Mouse (Mus musculus) heart, postnatal 0 days (tissue): ENCODE measurements around the gene Mterf4. TPM values are rescaled to one million over a fixed set of nuclear protein-coding genes. Genes with fewer than 3 reads are reported as not detected.
A peak's percentile ranks its signal among the peaks of the same experiment; 100 is the strongest.

Experiments used
- ATAC-seq: fragments of 200-750 bp; cut with Nextera tagmentation; 2 replicates; pipeline ENCODE4 v1.8.0; 2017; ENCODE audit warnings: low read depth, moderate number of reproducible peaks, moderate library complexity; ENCODE audit not compliant: insufficient read depth
- DNase-seq: peaks from one replicate; pipeline ENCODE4 v3.0.0-alpha.2; 2016; ENCODE audit warnings: low spot score
- H3K27ac ChIP-seq: fragments of 300-500 bp; sonication (generic); 2 replicates; pipeline ENCODE4 v1.5.1; 2014; ENCODE audit warnings: low read depth, mild to moderate bottlenecking
- H3K27me3 ChIP-seq: fragments of 300-500 bp; sonication (generic); 2 replicates; pipeline ENCODE4 v1.6.1; 2014; ENCODE audit warnings: low read length, mixed read lengths; ENCODE audit not compliant: control insufficient read depth, insufficient read depth
- H3K36me3 ChIP-seq: fragments of 300-500 bp; sonication (generic); replicated peaks from 2 replicates; pipeline ENCODE4 v1.6.1; 2014; ENCODE audit warnings: low read length, mixed read lengths; ENCODE audit not compliant: control insufficient read depth, insufficient read depth
- H3K4me1 ChIP-seq: fragments of 300-500 bp; sonication (generic); 2 replicates; pipeline ENCODE4 v1.6.1; 2014; ENCODE audit warnings: antibody characterized with exemption; ENCODE audit not compliant: control insufficient read depth, insufficient read depth
- H3K4me2 ChIP-seq: fragments of 300-500 bp; sonication (generic); 2 replicates; pipeline ENCODE4 v1.6.1; 2014; ENCODE audit warnings: low read depth, mild to moderate bottlenecking, low read length, moderate library complexity
- H3K4me3 ChIP-seq: fragments of 300-500 bp; sonication (generic); 2 replicates; pipeline ENCODE4 v1.5.1; 2014; ENCODE audit warnings: low read depth, low read length
- H3K9ac ChIP-seq: fragments of 300-500 bp; sonication (generic); replicated peaks from 2 replicates; pipeline ENCODE4 v1.6.1; 2014; ENCODE audit warnings: low read depth, low read length, mixed read lengths
- H3K9me3 ChIP-seq: fragments of 300-500 bp; sonication (generic); replicated peaks from 2 replicates; pipeline ENCODE4 v1.6.1; 2016; ENCODE audit warnings: low read length; ENCODE audit not compliant: control insufficient read depth
- CTCF ChIP-seq: IDR thresholded peaks from 2 replicates; pipeline ENCODE4 v1.5.1; 2016; ENCODE audit warnings: antibody characterized with exemption, control low read depth, low read depth
- EP300 ChIP-seq: IDR thresholded peaks from 2 replicates; pipeline ENCODE4 v1.6.1; 2016; ENCODE audit warnings: antibody characterized with exemption, low read depth
- WGBS: fragments of 180-500 bp; shearing (Covaris S2); extraction: QIAGEN DNeasy Blood & Tissue Kit; methylation state at CpG from one replicate; pipeline ENCODE4 v1.1.7; 2014; 5-methylcytosine and 5-hydroxymethylcytosine counted together
- polyA plus RNA-seq: library from polyadenylated mRNA; unstranded; fragments of >200 nt; fragmentation: Nextera tagmentation; extraction: Ambion mirVana; gene quantifications from 2 replicates; pipeline ENCODE4 v1.2.1, GENCODE M21; 2015
- total RNA-seq: library from RNA; depleted of rRNA; stranded (reverse); fragments of >200 nt; gene quantifications from 2 replicates; pipeline ENCODE4 v1.2.3, GENCODE M21; 2014; ENCODE audit warnings: low replicate concordance; rRNA removed

The Mterf4 gene
- total RNA-seq: 17.4 and 25.9 TPM in 2 replicates
- 17.8 and 20.9 TPM in 2 replicates for polyA plus RNA-seq

DNA sequence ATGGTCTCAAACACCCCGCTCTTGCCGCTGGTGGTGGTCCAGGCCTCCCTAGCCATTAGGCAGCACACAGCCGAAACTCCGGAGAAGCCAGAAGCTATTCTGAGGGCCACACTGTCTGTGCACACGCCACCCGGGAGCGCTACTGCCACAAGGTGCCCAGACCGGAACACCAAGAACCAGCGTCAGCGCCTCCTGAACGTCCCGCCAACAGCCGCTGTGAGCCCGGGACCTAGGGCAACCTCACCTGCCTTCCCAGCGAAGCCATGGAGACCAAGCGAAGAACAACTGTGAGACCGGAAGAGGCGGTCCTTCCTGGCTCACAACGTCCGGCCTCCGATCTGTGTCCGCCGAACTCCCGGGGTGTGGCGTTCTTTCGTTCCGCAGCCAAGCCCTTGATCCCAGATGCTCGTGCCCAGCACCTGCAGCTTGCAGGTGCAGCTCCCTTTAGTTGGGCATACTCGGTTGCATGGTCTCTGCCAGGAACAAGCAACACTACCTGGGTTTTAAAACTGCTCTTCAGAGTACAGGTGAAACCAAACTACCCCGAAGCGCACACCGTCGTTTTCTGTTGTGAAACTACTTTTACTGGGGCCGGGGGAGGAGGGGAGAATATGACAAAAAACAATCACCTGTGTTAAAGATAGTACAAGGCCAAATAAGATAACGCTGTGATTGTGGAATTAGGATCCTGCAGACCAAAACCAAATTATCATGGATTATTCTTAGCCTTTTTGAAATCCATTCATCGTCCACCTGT is at the start of gene Mterf4:
TSS of gene Mterf4 (minus strand) at position 335 of the 757 bp plus-strand sequence.
- ATAC-seq (peak; percentile 93), DNase-seq (peak; percentile 75)
- WGBS: 7% methylated on average over 36 of the region's 36 CpGs
- H3K9me3 ChIP-seq: no peaks in the 10 kb centered on the region
- H3K36me3 ChIP-seq: peaks cover 32% of the 10 kb centered on the region
- peak within 1 kb of the TSS; percentile 83 for H3K4me2 ChIP-seq
- H3K4me3 ChIP-seq: peak within 1 kb of the TSS; percentile 73
- peaks cover 6% of the 10 kb centered on the region; the same call in 1 of the 2 replicates for H3K4me1 ChIP-seq
- TF ChIP-seq CTCF (no peak), EP300 (no peak)
- H3K27ac ChIP-seq: peak within 1 kb of the TSS; percentile 15; the same call in 1 of the 2 replicates
- H3K9ac ChIP-seq: peak within 1 kb of the TSS; percentile 61
- no peaks in the 10 kb centered on the region for H3K27me3 ChIP-seq

DNA sequence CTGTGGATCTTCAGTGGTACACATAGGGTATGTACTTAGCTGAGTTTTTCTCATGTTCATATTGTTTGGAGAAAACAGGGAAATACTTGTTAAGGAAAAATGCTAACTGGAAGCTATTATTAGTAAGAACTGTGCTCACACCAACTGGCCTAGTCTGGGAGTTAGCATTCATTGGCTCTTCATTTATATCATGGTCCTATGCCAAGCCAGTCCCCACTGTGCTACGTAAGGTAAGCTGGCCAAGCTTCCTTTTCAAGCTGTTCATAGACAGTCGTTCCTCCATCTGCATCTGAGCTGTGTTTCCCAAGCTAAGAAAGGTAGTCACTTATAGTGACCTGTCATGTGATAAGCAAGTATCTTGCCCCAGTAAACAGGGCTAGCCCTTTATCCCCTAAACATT is 47.0 kb upstream of the Mterf4 start:
- 72% methylated on average over 2 of the region's 2 CpGs for WGBS
- H3K4me1 ChIP-seq: no peaks in the 10 kb centered on the region
- no peak overlapping the region for H3K9ac ChIP-seq
- H3K4me2 ChIP-seq: no peak overlapping the region
- TF ChIP-seq CTCF (no peak), EP300 (no peak)
- ATAC-seq (no peak), DNase-seq (no peak)
- H3K36me3 ChIP-seq: peaks cover 71% of the 10 kb centered on the region
- no peaks in the 10 kb centered on the region for H3K9me3 ChIP-seq
- no peaks in the 10 kb centered on the region for H3K27me3 ChIP-seq
- no peak overlapping the region for H3K4me3 ChIP-seq
- H3K27ac ChIP-seq: no peak overlapping the region

DNA sequence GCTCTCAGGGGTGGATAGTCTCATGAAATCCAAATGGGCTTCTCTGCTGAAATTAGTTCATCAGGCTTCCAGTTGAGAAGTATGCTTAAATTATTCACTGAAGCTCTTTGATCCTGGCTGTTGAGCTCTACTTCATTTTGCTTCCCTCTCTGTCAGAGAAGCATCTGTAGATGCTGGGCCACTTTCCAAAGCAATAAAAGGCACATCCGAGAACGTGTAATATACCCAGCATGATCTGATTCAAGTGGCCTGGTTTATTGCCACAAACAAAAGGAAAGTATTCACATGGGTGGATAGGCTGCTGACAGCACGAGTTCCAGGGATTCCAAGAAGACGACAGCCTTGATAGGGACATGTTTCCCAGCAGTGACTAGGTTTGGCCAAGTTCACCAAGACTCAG is 44.0 kb upstream of the Mterf4 start:
- no peak for DNase-seq
- Histone ChIP-seq H3K27me3 (no peaks in the 10 kb centered on the region), H3K36me3 (peaks cover 62% of the 10 kb centered on the region), H3K4me2 (no peak overlapping the region), H3K27ac (no peak overlapping the region), H3K4me3 (no peak overlapping the region), H3K4me1 (no peaks in the 10 kb centered on the region), H3K9ac (no peak overlapping the region), H3K9me3 (no peaks in the 10 kb centered on the region)
- TF ChIP-seq CTCF: no peak
- TF ChIP-seq EP300: no peak
- 41% methylated on average over 4 of the region's 4 CpGs for WGBS
- no peak for ATAC-seq

DNA sequence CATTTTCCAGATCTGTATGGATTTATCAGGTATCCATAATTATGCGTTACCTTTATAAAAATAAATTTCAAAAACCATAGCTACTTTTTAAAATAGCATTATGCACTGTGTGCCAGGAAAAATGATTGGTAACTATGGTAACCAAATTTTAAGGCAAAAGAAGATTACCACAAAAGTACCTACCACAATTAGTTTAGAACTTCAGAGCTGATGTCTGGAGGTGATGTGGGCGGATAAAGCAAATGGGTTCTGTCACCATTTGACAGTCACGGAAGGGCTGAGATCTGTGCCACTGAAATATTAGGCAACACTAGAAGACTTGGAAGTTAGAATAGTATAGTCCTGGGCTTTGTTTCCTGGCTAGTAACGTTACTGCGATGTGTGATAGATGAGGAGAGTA is 41.5 kb upstream of the Mterf4 start:
- Histone ChIP-seq H3K4me2 (no peak overlapping the region), H3K9ac (no peak overlapping the region), H3K4me3 (no peak overlapping the region), H3K4me1 (peaks cover 11% of the 10 kb centered on the region; the same call in 1 of the 2 replicates), H3K27ac (no peak overlapping the region), H3K9me3 (no peaks in the 10 kb centered on the region), H3K36me3 (peaks cover 38% of the 10 kb centered on the region), H3K27me3 (no peaks in the 10 kb centered on the region)
- no peak for TF ChIP-seq CTCF
- no peak for TF ChIP-seq EP300
- DNase-seq (no peak), ATAC-seq (no peak)
- WGBS: 90% methylated on average over 5 of the region's 5 CpGs

DNA sequence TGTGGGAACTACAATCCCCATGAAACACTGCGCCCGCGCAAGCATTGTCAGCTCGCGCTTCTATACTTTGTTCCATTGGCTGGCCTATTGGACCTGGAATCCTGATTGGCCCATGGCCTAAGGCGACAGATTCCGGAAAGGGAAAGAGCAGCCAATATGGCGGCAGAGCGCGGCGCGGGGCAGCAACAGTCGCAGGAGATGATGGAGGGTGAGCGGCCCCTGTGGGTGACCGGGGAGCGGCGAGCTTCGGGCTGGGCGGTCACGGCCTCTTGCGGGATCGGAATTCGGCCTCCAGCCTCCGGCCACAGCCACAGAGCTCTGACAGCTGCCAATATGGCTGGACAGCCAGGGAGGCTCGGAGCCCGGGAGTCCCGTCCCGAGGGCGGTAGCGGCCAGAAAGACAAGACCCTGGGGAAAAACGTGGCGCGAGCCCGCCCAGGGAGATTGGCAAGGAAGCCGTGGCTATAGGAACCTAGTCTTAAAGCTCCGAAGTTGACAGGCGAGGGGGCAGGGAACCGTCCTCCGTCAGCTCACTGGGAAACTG is 37.9 kb upstream of the Mterf4 start:
- H3K9me3 ChIP-seq: no peaks in the 10 kb centered on the region
- H3K27me3 ChIP-seq: no peaks in the 10 kb centered on the region
- H3K4me2 ChIP-seq: peak overlapping the region; percentile 88
- H3K27ac ChIP-seq: peak overlapping the region; percentile 71
- under 1% methylated on average over 39 of the region's 39 CpGs for WGBS
- peak overlapping the region; percentile 83 for H3K9ac ChIP-seq
- peak; percentile 37 for TF ChIP-seq CTCF
- TF ChIP-seq EP300: no peak
- peak; percentile 96 for DNase-seq
- H3K4me3 ChIP-seq: peak overlapping the region; percentile 94
- H3K36me3 ChIP-seq: peaks cover 12% of the 10 kb centered on the region
- ATAC-seq: peak; percentile 97
- H3K4me1 ChIP-seq: peaks cover 11% of the 10 kb centered on the region; the same call in 1 of the 2 replicates
